Mouse (Mus musculus) T-helper 17 cell (primary cell): ENCODE results near the gene Fosl1.

Experiments
- in situ Hi-C, 2 experiments: fragments of 300-600 bp; cut with MboI, MseI; formaldehyde crosslinking; loops; 1 replicate in 1 of 2; 2 replicates in 1 of 2; pipeline ENCODE4 v1.15.1; 2025; ENCODE audit warnings: high pct_unique_total_duplicates in 2 of 2

The Fosl1 gene

DNA sequence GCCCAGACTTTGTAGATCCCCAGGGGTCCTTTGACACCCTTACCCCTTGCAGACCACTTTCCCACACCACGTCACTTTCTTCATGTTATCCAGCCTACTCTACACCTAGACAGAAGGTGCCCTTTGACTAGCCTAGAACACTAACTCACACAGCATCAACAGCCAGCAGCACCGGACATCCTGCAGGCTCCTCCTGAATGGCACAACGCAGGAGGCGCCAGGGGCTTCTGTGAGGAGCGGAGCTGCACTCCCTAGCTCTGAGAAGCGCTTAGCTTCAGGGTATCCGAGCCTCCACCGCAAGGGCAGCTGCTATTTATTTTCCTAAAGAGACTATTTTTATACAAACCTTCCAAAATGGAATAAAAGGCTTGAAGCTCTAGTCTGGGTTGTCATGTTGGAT, 8.2 kb downstream of the Fosl1 start:
- in situ Hi-C loops: loop anchor here in 1 of 2 experiments (10.0 kb wide), 1 partner anchor 359 kb away; no protein-coding TSS in a partner anchor

DNA sequence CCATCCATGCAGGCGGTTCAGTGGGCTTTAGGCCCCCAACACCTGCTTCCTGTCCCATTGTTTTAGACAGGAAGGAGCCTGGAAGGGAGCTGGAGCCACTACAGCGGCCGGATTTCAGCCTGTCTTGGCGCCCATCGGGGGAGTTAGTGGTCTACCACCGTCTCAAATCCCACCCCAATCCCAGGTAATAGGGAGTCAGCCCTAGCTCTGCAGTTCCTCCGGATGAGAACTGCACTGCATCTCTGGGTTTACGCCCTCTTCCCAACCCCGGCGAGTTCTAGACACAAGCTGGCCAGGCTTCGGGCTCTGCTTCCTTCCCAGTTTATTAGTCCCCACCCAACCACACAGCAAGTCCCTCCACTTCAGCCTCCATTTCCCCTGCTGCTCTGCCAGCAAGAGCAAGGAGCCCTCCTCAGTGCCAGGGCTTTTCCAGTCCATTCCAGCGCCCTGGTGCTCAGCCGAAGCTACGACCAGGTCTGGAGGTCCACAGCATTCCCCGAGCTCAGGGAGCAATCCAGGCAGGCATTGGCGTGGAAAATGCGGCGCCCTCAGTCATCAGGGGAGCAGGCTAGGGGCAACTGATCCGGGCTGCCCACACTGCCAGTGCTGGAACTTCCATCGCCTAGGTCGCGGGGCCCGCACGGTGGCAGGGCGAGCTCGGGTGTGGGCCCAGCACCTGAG, 9.0 kb downstream of the Fosl1 start:
- in situ Hi-C loops: loop anchor here in 1 of 2 experiments (10.0 kb wide), 1 partner anchor 358 kb away; no protein-coding TSS in a partner anchor

DNA sequence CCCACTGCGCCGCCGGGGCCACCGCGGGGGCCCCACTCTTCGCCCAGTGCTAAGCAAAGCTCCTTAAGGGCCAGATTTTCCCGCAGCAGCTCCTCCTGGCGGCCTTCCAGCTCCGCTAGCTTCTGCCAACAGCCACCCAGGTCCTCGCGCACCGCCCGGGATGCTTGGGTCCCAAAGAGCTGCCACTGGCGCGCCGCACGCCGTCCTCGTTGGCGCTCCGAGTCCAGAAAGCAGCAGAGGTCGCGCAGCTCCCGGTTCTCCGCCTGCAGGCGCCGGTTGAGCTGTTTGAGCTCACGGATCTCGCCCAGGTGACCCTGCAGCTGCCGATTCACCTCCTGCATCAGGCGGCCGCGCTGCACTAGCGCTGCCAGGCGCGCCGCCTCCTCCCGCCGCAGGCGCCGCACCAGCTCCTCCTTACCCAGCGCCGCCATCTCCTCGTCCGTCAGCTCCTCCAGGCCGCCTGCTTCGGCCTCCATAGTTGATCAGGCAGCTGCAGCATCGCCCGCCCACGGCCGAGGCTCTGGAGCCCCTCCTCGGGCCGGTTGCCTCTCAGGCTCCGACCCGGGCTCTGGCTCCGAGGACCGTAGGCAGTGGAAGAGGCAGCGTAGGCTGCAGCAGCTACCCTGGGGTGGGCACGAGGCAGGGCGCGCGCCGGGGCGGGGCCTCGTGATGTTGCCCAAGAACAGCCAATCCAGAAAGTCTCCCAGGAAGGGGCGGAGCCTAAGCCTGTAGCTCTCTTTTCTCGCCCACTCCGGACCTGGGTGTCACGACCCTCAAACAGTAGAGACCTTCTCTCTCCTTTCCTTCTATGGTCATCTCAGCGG, 9.8 kb downstream of the Fosl1 start:
- in situ Hi-C loops: loop anchor here in 1 of 2 experiments (10.0 kb wide), 1 partner anchor 358 kb away; no protein-coding TSS in a partner anchor

DNA sequence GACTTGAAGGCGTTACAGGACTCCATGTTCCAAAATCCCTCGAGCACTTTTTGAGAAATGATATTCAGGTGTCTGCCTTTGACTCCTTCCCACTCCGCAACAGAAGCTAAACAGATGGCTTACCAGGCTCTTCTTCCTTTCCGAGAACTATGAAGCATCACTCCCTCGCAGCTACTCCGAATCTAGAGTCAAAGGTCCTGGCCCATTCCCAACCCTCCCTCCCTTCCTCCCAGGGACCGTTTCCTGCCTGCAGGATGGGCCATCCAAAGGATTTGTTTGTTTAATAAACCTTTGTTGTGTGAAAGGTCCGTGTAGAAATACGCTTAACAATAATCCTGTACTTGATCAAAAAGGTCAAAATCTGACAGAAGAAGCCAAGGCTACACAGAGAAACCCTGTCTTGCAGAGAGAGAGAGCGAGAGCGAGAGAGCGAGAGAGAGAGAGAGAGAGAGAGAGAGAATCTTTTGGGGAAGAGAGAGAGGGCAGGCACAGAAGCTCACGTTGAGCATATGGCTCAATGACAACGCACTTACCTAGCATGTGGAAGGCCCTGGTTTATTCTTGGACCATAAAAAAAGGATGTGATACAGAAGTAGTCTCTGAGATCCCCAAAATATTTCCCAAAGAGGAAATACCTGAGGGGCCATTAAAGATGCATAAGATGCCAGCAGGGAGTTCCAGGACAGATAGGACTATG, 10.5 kb downstream of the Fosl1 start, which contains the start of gene Ccdc85b:
Gene Ccdc85b (minus strand): TSS at position 149 of the 697 bp plus-strand sequence.
- in situ Hi-C loops: loop anchor here in 1 of 2 experiments (10.0 kb wide), 1 partner anchor 357 kb away; no protein-coding TSS in a partner anchor

GRCm38 (mm10) chr19:5459019-5459418, 11.7 kb downstream of the Fosl1 start:
- in situ Hi-C loops: loop anchor here in 1 of 2 experiments (10.0 kb wide), 1 partner anchor 356 kb away; no protein-coding TSS in a partner anchor

- in situ Hi-C loops: loop anchor here (10.0 kb wide), 2 partner anchors 355 to 1745 kb away; partner anchors contain the start of gene Otub1 (in 1 of the 2)
These were observed 12.5 kb downstream of the Fosl1 start for GRCm38 (mm10) chr19:5459896-5460295.

GRCm38 (mm10) chr19:5460465-5460911, 13.1 kb downstream of the Fosl1 start, which contains the start of gene Fibp:
Gene Fibp, plus strand, starts transcription at chr19:5460615.
- in situ Hi-C loops: loop anchor here in 1 of 2 experiments (10.0 kb wide), 1 partner anchor 1744 kb away; the partner anchor contains the start of gene Otub1

- in situ Hi-C loops: loop anchor here in 1 of 2 experiments (10.0 kb wide), 1 partner anchor 1743 kb away; the partner anchor contains the start of gene Otub1
These were observed 14.1 kb downstream of the Fosl1 start for GRCm38 (mm10) chr19:5461411-5461810.

- in situ Hi-C loops: loop anchor here in 1 of 2 experiments (10.0 kb wide), 1 partner anchor 1742 kb away; the partner anchor contains the start of gene Otub1
These were observed 15.9 kb downstream of the Fosl1 start for GRCm38 (mm10) chr19:5463212-5463611.

DNA sequence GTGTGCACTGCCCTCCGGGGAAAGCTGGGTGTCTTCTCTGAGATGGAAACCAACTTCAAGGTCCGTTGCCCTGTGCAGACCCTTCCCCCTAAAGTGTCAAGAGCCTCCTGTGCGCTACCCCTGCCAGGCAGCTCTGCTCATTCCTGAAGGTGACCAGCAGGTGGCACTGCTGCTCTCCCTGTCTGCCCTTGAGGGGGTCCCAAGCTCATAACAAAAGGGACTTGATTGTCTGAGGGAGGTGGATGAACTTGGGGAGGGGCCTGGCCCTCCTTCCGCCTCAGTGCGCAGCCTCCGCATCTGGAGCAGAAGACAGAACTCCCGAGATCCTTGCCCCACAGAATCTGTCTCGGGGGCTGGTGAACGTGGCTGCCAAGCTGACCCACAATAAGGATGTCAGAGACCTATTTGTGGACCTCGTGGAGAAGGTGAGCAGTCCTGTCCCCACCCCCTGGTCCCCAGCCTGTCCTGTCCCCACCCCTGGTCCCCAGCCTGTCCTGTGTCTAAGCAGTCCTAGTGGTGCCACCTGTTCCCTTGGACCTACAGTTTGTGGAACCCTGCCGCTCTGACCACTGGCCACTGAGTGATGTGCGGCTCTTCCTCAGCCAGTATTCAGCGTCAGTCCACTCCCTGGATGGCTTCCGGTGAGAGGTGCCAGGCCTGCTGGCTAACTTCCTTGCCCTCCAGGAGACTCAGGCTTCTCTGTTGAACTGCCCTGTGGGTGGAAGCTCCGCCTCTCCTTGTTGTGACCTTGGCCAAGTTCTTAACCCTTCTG, 16.6 kb downstream of the Fosl1 start:
- in situ Hi-C loops: loop anchor here in 1 of 2 experiments (10.0 kb wide), 1 partner anchor 1741 kb away; the partner anchor contains the start of gene Otub1

DNA sequence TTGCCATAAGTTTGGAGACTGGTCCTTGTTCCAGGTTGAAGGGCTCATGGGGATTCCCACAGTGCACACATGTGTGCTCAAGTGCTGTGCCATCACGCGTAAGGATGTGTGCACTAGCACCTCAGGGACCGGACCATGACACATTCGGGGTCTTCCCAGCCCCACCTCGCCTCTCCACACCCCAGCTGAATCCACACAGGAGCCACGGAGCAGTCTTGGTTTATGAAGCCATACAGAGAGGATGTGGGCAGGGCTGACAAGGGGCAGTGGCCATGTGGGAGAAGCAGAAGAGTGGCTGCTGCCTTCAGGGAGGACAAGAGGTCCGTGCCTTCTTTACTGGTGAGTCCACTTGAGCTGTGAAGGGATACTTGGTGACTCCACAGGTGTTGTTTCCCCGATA, 17.7 kb downstream of the Fosl1 start:
- in situ Hi-C loops: loop anchor here in 1 of 2 experiments (10.0 kb wide), 1 partner anchor 1740 kb away; the partner anchor contains the start of gene Otub1

DNA sequence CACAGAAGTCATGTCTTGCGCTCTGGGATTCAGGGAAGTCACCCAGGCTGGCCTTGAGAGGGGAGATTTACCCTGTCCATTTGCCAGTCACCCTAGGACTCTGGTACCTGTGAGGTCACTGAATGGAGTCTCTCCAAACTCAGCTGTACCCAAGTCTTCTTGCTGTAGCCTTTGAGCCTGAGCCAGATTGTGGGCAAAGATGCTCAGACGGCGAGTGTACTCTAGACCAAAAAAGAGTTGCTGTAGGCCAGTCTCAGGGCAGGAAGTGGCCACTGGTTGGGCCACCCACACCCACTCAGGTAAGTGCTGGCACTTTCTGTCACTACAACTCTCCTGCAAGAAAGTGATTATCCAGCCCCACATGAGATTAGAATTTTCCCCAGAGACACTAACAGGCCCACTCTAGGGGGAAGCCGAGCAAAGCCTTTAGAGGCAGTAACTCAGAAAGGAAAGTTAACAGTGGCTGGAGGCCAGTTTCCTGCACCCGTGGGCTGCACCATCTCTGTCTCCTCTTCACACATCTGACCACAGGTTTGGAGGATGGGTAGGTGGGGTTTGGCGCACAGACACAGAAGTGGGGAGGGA, 19.7 kb downstream of the Fosl1 start:
- in situ Hi-C loops: loop anchor here in 1 of 2 experiments (10.0 kb wide), 1 partner anchor 1738 kb away; the partner anchor contains the start of gene Otub1

- in situ Hi-C loops: loop anchor here in 1 of 2 experiments (10.0 kb wide), 1 partner anchor 1736 kb away; the partner anchor contains the start of gene Otub1
These were observed 21.0 kb downstream of the Fosl1 start, which contains the start of gene Ctsw for GRCm38 (mm10) chr19:5468374-5468773. Gene Ctsw, minus strand, starts transcription at chr19:5468507.

DNA sequence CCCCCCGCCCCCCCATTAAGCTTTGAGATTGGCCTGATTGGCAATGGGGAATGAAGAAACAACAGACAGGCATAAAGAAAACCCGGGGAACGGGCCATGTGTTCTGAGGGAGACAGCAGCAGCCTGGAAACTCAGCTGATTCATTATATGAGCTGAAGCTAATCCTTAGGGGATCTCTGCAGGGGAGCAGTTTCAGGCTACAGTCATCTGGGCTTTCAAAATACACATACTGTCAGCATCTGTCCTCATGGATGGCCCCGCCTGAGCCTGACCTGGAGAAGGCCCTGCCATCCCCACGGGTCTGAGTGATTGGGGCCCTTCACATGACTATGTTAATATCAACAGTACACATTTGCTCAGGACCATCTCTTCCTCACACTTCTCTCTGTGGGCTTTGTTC, 24.5 kb downstream of the Fosl1 start:
- in situ Hi-C loops: no loop called here

DNA sequence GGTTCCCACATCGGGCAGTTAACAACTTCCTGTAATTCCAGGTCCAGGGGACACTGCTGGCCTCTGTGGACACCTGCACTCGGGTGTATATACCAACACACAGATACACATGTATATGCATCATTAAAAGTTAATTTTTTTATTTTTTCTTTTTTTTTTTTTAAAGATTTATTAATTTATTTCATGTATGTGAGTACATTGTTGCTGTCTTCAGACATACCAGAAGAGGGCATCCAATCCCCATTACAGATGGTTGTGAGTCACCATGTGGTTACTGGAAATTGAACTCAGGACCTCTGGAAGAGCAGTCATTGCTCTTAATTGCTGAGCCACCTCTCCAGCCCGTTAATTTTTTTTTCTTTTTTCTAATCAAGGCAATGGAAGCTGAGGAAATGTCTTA, 25.5 kb downstream of the Fosl1 start:
- in situ Hi-C loops: no loop called here

- in situ Hi-C loops: no loop called here
These were observed 26.4 kb downstream of the Fosl1 start, which contains the start of gene Efemp2 for GRCm38 (mm10) chr19:5473720-5474119. Gene Efemp2, plus strand, starts transcription at chr19:5473954.

DNA sequence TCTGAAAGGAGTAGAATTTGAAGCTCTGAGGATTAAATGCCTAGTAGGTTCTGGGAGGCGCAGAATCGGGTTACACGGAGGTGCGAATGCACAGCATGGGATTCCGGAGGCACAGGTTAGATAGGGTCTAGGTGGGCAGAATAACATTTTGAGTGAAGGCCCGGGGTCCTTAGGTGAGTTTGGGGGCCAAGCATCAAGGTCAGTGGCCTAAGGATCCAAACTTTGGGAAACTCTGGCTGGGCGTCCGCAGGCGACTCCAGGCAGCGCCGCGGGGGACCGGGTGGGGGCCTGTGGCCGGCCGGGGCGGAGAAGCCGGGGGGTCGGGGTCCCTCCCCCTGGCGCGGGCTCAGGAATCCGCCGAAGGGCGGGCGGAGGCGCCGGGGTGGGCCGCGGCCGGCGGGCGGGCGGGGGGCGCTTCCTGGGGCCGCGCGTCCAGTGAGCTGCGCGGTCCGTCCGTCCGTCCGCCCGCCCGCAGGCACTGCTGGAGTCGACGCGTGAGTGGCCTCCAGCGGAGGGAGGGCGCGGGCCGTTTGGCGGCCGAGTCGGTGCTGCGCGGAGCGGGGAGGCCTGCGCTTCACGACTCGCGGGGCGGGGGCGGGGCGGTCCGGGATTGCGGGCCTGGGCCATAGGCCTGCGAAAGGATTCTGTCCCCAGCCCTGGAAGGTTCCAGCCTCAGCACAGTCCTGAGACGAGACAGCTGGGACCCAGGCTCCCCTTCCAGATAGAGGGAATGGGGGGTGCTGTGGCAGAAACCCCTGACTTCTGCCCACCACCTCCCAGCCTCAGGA, 27.1 kb downstream of the Fosl1 start:
- in situ Hi-C loops: no loop called here

DNA sequence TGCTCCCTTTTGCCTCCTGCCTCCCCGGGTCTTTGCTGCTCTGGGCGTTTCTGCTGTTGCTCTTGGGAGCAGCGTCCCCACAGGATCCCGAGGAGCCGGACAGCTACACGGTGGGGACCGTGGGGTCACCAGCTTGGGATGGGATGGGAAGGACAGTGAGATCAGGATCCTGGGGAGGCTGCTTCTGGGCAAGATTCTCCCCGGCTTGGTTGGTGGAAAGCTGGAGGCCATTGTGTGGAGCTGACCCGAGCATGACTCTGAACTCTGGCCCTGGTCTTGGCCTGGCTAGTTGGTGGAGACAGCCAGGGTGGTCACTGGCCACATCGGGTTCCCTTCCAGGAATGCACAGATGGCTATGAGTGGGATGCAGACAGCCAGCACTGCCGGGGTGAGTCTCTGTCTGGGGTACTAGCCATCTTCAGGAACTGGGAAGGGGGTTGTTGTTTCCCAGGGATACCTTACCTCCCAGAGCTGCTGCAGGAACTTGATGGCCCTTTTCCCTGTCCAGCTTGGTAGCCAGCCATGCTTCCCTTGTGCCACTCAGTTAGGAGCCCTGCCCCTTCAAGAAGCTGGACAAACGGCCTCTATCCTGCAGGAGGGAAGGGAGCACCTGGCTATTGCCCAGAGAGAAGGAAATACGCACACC, 27.8 kb downstream of the Fosl1 start:
- in situ Hi-C loops: no loop called here
